Mouse (Mus musculus): ENCODE measurements at regions not wholly inside any gene's neighbourhood (a gene's known extent, or its start where the extent isn't known, plus 50 kb on each side); places are given as distances from the start of the nearest gene placed in this dataset.

- no peaks in the 10 kb centered on the region for H3K9me3 ChIP-seq
- no peak overlapping the region for H3K4me3 ChIP-seq
- H3K4me1 ChIP-seq: peaks cover 28% of the 10 kb centered on the region
- no peaks in the 10 kb centered on the region for H3K27me3 ChIP-seq (ENCODE audit: insufficient read depth, poor library complexity, severe bottlenecking)
- WGBS: 23% methylated on average over 5 of the region's 5 CpGs
- peak overlapping the region; percentile 53 for H3K27ac ChIP-seq
- no peaks in the 10 kb centered on the region for H3K36me3 ChIP-seq
- no peak for DNase-seq (ENCODE audit: low spot score)
These were observed 115.9 kb upstream of the Smyd2 start for GRCm38 (mm10) chr1:190038046-190038445.

- no peaks in the 10 kb centered on the region for H3K27me3 ChIP-seq (ENCODE audit: insufficient read depth, poor library complexity, severe bottlenecking)
- no peak for DNase-seq (ENCODE audit: low spot score)
- H3K4me1 ChIP-seq: peaks cover 33% of the 10 kb centered on the region
- H3K9me3 ChIP-seq: no peaks in the 10 kb centered on the region
- no peak overlapping the region for H3K27ac ChIP-seq
- no peak overlapping the region for H3K4me3 ChIP-seq
- no peaks in the 10 kb centered on the region for H3K36me3 ChIP-seq
- 81% methylated on average over 6 of the region's 6 CpGs for WGBS
These were observed 114.6 kb upstream of the Smyd2 start for GRCm38 (mm10) chr1:190036726-190037125.

DNA sequence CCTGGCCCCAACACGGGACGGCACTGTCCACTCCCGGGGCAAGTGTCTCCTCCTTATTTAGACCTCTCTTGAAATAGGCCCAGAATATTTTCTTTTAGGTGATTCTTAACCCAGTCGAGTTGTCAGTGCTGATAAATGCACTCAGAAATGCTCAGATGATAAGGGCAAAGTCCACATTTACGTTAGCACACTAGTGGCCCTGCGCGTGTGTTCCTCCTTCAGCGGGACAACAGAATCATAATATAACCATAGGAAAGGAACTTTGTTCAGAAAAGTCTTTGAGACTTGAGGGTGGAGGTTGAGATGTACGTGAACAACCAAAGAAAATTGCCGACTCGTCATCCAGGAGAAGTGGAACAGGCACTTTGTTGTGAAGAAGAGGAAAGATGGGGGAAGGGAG lies 113.8 kb upstream of the Smyd2 start:
- WGBS: 75% methylated on average over 11 of the region's 11 CpGs
- Histone ChIP-seq H3K9me3 (no peaks in the 10 kb centered on the region), H3K4me3 (no peak overlapping the region), H3K4me1 (peaks cover 33% of the 10 kb centered on the region), H3K27ac (no peak overlapping the region), H3K27me3 (ENCODE audit: insufficient read depth, poor library complexity, severe bottlenecking) (no peaks in the 10 kb centered on the region), H3K36me3 (no peaks in the 10 kb centered on the region)
- no peak for DNase-seq (ENCODE audit: low spot score)

- DNase-seq (ENCODE audit: low spot score): no peak
- Histone ChIP-seq H3K4me1 (peaks cover 33% of the 10 kb centered on the region), H3K4me3 (no peak overlapping the region), H3K9me3 (no peaks in the 10 kb centered on the region), H3K27ac (0 out of 2 replicates have a peak overlapping the region, but pooled peaks have one; percentile 47), H3K27me3 (ENCODE audit: insufficient read depth, poor library complexity, severe bottlenecking) (no peaks in the 10 kb centered on the region), H3K36me3 (no peaks in the 10 kb centered on the region)
- 58% methylated on average over 5 of the region's 5 CpGs for WGBS
These were observed 111.9 kb upstream of the Smyd2 start for GRCm38 (mm10) chr1:190034091-190034490.

DNA sequence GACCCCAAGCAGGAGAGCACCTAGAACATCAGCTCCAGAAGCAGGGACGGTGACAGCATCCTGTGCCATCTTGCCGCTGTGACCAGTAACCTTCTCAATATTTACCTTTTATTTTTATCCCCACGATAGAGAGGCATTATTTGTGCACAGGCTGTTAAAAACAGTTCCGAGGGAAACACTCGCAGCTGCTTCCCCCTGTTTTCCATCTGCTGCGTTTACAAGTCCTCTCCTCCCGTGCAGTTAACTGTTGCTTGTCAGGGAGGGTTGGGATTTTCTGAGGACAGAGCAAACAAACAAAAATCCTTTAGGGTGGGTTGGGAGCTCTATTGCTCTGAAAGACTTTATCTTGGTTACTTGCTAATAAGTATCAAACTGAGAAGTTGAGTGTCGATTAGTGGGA lies 105.4 kb upstream of the Smyd2 start:
- H3K9me3 ChIP-seq: no peaks in the 10 kb centered on the region
- H3K4me3 ChIP-seq: no peak overlapping the region
- no peak overlapping the region for H3K27ac ChIP-seq
- H3K4me1 ChIP-seq: no peaks in the 10 kb centered on the region
- no peak for DNase-seq (ENCODE audit: low spot score)
- no peaks in the 10 kb centered on the region for H3K27me3 ChIP-seq (ENCODE audit: insufficient read depth, poor library complexity, severe bottlenecking)
- no peaks in the 10 kb centered on the region for H3K36me3 ChIP-seq
- WGBS: 29% methylated on average over 8 of the region's 8 CpGs

GRCm38 (mm10) chr1:190009466-190009865 lies 87.3 kb upstream of the Smyd2 start:
- 71% methylated on average over 6 of the region's 6 CpGs for WGBS
- peaks cover 19% of the 10 kb centered on the region for H3K4me1 ChIP-seq
- no peak overlapping the region for H3K4me3 ChIP-seq
- DNase-seq (ENCODE audit: low spot score): no peak
- H3K27me3 ChIP-seq (ENCODE audit: insufficient read depth, poor library complexity, severe bottlenecking): no peaks in the 10 kb centered on the region
- no peak overlapping the region for H3K27ac ChIP-seq
- no peaks in the 10 kb centered on the region for H3K9me3 ChIP-seq
- H3K36me3 ChIP-seq: no peaks in the 10 kb centered on the region

GRCm38 (mm10) chr1:190007271-190007670 lies 85.1 kb upstream of the Smyd2 start:
- WGBS: 46% methylated on average over 7 of the region's 7 CpGs
- peaks cover 19% of the 10 kb centered on the region for H3K4me1 ChIP-seq
- no peaks in the 10 kb centered on the region for H3K9me3 ChIP-seq
- DNase-seq (ENCODE audit: low spot score): no peak
- no peak overlapping the region for H3K4me3 ChIP-seq
- H3K27ac ChIP-seq: no peak overlapping the region
- no peaks in the 10 kb centered on the region for H3K27me3 ChIP-seq (ENCODE audit: insufficient read depth, poor library complexity, severe bottlenecking)
- H3K36me3 ChIP-seq: no peaks in the 10 kb centered on the region

DNA sequence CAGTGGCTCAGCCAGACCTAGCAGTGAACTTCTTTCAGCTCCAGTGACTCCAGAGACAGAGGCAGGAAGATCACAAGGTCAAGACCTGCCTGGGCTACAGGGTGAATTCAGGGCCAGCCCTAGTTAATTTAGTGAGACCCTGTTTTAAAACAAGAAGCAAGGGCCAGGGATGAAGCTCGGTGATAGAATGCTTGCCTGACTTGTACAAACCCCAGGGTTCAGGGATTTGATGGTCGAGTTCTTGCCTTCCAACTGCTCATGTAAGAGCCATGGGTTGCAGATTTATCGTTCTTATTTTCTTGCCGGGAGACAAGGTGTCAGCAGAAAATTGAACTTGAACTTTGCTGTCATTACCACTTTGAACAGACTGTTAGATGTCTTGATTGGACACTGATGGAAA lies 78.9 kb upstream of the Smyd2 start:
- Histone ChIP-seq H3K27ac (no peak overlapping the region), H3K4me3 (no peak overlapping the region), H3K36me3 (no peaks in the 10 kb centered on the region), H3K9me3 (no peaks in the 10 kb centered on the region), H3K27me3 (ENCODE audit: insufficient read depth, poor library complexity, severe bottlenecking) (no peaks in the 10 kb centered on the region), H3K4me1 (0 out of 2 replicates have a peak, but pooled peaks cover 4% of the 10 kb centered on the region)
- 81% methylated on average over 4 of the region's 4 CpGs for WGBS
- DNase-seq (ENCODE audit: low spot score): no peak

DNA sequence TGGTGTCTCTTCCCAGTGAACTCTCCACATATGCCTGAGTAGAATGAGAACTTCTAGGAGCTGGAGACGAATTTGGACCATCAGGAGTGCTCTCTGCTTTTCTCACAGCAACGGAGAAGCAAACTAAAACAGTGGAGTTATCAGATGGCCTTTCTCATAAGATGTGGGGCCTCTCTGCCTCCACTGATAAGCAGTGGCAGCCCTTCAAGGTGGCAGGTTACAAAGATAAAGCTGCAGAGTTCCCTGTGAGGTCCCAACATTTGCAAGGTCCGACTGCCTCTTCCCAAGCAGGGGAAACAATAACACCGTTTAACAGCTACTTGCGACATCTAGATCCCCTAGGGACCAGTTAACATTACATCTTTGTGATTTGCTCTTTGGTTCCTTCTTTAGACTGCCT lies 71.5 kb upstream of the Smyd2 start:
- no peak for DNase-seq (ENCODE audit: low spot score)
- H3K36me3 ChIP-seq: no peaks in the 10 kb centered on the region
- no peaks in the 10 kb centered on the region for H3K9me3 ChIP-seq
- H3K27ac ChIP-seq: peak overlapping the region; percentile 71; the same call in 1 of the 2 replicates
- H3K27me3 ChIP-seq (ENCODE audit: insufficient read depth, poor library complexity, severe bottlenecking): no peaks in the 10 kb centered on the region
- H3K4me3 ChIP-seq: no peak overlapping the region
- H3K4me1 ChIP-seq: peaks cover 33% of the 10 kb centered on the region
- WGBS: 18% methylated on average over 5 of the region's 5 CpGs

GRCm38 (mm10) chr1:189993221-189993620 lies 71.1 kb upstream of the Smyd2 start:
- peaks cover 33% of the 10 kb centered on the region for H3K4me1 ChIP-seq
- H3K4me3 ChIP-seq: no peak overlapping the region
- no peaks in the 10 kb centered on the region for H3K9me3 ChIP-seq
- no peaks in the 10 kb centered on the region for H3K27me3 ChIP-seq (ENCODE audit: insufficient read depth, poor library complexity, severe bottlenecking)
- WGBS: 76% methylated on average over 3 of the region's 3 CpGs
- H3K36me3 ChIP-seq: no peaks in the 10 kb centered on the region
- H3K27ac ChIP-seq: no peak overlapping the region
- no peak for DNase-seq (ENCODE audit: low spot score)

DNA sequence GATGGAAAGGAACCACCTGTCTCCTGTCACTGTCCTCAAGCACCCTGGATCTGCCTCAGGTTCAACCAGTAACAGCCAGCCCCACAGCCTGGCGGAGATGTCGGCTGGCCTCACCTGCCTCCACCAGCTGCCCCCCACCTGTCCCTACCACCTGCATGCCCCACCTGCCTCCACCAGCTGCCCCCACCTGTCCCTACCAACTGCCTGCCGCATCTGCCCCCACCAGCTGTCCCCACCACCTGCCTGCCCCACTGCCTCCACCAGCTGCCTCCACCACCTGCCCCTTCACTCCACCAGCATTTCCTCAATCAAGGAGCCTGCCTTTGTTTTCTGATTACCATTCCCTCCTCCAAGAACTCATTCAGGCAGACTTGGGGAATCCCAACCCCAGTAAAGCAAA lies 68.9 kb upstream of the Smyd2 start:
- no peaks in the 10 kb centered on the region for H3K36me3 ChIP-seq
- DNase-seq (ENCODE audit: low spot score): no peak
- no peaks in the 10 kb centered on the region for H3K27me3 ChIP-seq (ENCODE audit: insufficient read depth, poor library complexity, severe bottlenecking)
- 76% methylated on average over 3 of the region's 3 CpGs for WGBS
- no peak overlapping the region for H3K4me3 ChIP-seq
- peaks cover 33% of the 10 kb centered on the region for H3K4me1 ChIP-seq
- H3K9me3 ChIP-seq: no peaks in the 10 kb centered on the region
- no peak overlapping the region for H3K27ac ChIP-seq

GRCm38 (mm10) chr1:189990046-189990622 lies 68.0 kb upstream of the Smyd2 start:
- H3K9me3 ChIP-seq: no peaks in the 10 kb centered on the region
- H3K27me3 ChIP-seq (ENCODE audit: insufficient read depth, poor library complexity, severe bottlenecking): no peaks in the 10 kb centered on the region
- H3K4me3 ChIP-seq: no peak overlapping the region
- WGBS: 49% methylated on average over 11 of the region's 11 CpGs
- no peak overlapping the region for H3K27ac ChIP-seq
- DNase-seq (ENCODE audit: low spot score): no peak
- no peaks in the 10 kb centered on the region for H3K36me3 ChIP-seq
- H3K4me1 ChIP-seq: peaks cover 30% of the 10 kb centered on the region

- Histone ChIP-seq H3K27ac (peak overlapping the region; percentile 69), H3K36me3 (no peaks in the 10 kb centered on the region), H3K27me3 (ENCODE audit: insufficient read depth, poor library complexity, severe bottlenecking) (no peaks in the 10 kb centered on the region), H3K4me1 (peaks cover 22% of the 10 kb centered on the region), H3K9me3 (no peaks in the 10 kb centered on the region), H3K4me3 (peak overlapping the region; percentile 37)
- DNase-seq (ENCODE audit: low spot score): no peak
- WGBS: 16% methylated on average over 14 of the region's 14 CpGs
These were observed 67.2 kb upstream of the Smyd2 start for GRCm38 (mm10) chr1:189989376-189989775.

- H3K27ac ChIP-seq: 0 out of 2 replicates have a peak overlapping the region, but pooled peaks have one; percentile 69
- no peaks in the 10 kb centered on the region for H3K9me3 ChIP-seq
- H3K27me3 ChIP-seq (ENCODE audit: insufficient read depth, poor library complexity, severe bottlenecking): no peaks in the 10 kb centered on the region
- no peaks in the 10 kb centered on the region for H3K36me3 ChIP-seq
- no peak for DNase-seq (ENCODE audit: low spot score)
- WGBS: 87% methylated on average over 3 of the region's 3 CpGs
- H3K4me1 ChIP-seq: peaks cover 17% of the 10 kb centered on the region
- no peak overlapping the region for H3K4me3 ChIP-seq
These were observed 66.7 kb upstream of the Smyd2 start for GRCm38 (mm10) chr1:189988864-189989263.

Measured in heart, embryonic 10.5 days (tissue).